Mouse (Mus musculus) kidney, embryonic 15.5 days (tissue): ENCODE measurements around the gene Cars2. TPM values are rescaled to one million over a fixed set of nuclear protein-coding genes. Genes with fewer than 3 reads are reported as not detected.

Experiments used
- ATAC-seq: fragments of 200-750 bp; cut with Nextera tagmentation; replicated peaks from 2 replicates; pipeline ENCODE4 v1.8.0; 2017; ENCODE audit warnings: moderate TSS enrichment; ENCODE audit not compliant: low FRiP score
- H3K27ac ChIP-seq: fragments of 300-500 bp; sonication (generic); 2 replicates; pipeline ENCODE4 v1.5.1; 2015; ENCODE audit warnings: mild to moderate bottlenecking, inconsistent platforms
- H3K27me3 ChIP-seq: fragments of 300-500 bp; sonication (generic); 2 replicates; pipeline ENCODE4 v1.6.1; 2015; ENCODE audit warnings: inconsistent platforms
- H3K36me3 ChIP-seq: fragments of 300-500 bp; sonication (generic); 2 replicates; pipeline ENCODE4 v1.6.1; 2015; ENCODE audit warnings: inconsistent platforms
- H3K4me1 ChIP-seq: fragments of 300-500 bp; sonication (generic); 2 replicates; pipeline ENCODE4 v1.6.1; 2015; ENCODE audit warnings: inconsistent platforms
- H3K4me2 ChIP-seq: fragments of 300-500 bp; sonication (generic); 2 replicates; pipeline ENCODE4 v1.6.1; 2015; ENCODE audit warnings: moderate library complexity, mild to moderate bottlenecking, inconsistent platforms
- H3K4me3 ChIP-seq: fragments of 300-500 bp; sonication (generic); replicated peaks from 2 replicates; pipeline ENCODE4 v1.5.1; 2015; ENCODE audit warnings: mild to moderate bottlenecking, inconsistent platforms
- H3K9ac ChIP-seq: fragments of 300-500 bp; sonication (generic); 2 replicates; pipeline ENCODE4 v1.6.1; 2015; ENCODE audit warnings: mild to moderate bottlenecking, inconsistent platforms
- H3K9me3 ChIP-seq: fragments of 300-500 bp; sonication (generic); replicated peaks from 2 replicates; pipeline ENCODE4 v1.6.1; 2016; ENCODE audit warnings: inconsistent platforms
- WGBS: fragments of 180-500 bp; shearing (Covaris S2); methylation state at CpG from one replicate; pipeline ENCODE4 v1.1.7; 2015; ENCODE audit warnings: mixed read lengths; 5-methylcytosine and 5-hydroxymethylcytosine counted together
- polyA plus RNA-seq: library from polyadenylated mRNA; unstranded; fragments of >200 nt; fragmentation: Nextera tagmentation; extraction: Ambion mirVana; gene quantifications from 2 replicates; pipeline ENCODE4 v1.2.1, GENCODE M21; 2015

Gene Cars2
- polyA plus RNA-seq, 1 experiment from 2014 or later: 28.3 TPM

DNA sequence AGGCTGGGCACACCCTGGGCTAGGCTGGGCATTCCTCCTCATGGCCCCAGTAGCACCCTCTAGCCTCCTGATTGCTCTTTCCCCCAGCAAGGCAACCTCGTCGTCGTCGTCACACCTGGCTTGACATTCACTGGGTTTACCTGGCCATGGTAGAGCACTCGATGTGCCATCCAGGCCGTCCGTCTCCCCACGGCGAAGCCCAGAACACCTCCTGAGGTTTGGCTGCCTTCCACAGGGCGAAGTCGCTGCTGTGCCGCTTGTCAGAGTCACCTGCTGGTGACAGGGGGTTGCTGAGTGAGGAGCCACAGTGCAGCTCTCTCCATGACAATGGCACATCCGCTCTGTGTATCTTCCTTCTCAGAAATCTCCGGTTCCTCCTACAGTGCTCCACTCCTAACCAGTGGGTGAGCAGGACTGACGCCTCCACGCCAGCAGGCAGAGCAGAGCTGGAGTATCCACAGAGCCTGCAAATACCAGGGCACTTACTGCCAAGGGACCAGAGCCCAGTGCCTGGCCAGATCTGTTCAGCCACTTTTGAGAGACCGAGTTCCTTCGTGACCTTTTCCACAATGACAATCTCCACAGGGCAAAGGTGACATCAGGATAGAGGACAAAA lies 20.3 kb downstream of the Cars2 start:
- no peak for ATAC-seq
- Histone ChIP-seq H3K4me2 (no peak overlapping the region), H3K27me3 (no peaks in the 10 kb centered on the region), H3K27ac (no peak overlapping the region), H3K9ac (no peak overlapping the region), H3K36me3 (peaks cover 59% of the 10 kb centered on the region), H3K9me3 (no peaks in the 10 kb centered on the region), H3K4me1 (no peaks in the 10 kb centered on the region), H3K4me3 (no peak overlapping the region)
- WGBS: 84% methylated on average over 18 of the region's 18 CpGs

DNA sequence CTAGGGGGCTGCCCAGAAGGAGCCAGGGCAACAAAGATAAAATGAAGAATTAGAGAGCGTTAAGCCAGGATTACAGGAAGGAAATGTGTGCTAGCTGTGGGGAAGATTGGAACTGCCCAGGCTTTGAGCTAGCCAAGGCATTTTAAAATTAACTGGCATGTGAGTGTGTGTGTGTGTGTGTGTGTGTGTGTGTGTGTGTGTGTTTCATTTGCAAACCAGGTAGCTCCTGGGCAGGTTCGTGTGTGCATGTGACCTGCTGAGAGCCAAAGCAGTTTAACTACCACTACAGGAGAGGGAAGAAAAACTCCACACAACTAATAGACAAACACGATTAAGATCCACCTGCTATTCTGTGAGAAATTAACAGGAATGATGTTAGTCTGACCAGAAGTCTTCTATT lies 27.3 kb downstream of the Cars2 start:
- no peaks in the 10 kb centered on the region for H3K9me3 ChIP-seq

DNA sequence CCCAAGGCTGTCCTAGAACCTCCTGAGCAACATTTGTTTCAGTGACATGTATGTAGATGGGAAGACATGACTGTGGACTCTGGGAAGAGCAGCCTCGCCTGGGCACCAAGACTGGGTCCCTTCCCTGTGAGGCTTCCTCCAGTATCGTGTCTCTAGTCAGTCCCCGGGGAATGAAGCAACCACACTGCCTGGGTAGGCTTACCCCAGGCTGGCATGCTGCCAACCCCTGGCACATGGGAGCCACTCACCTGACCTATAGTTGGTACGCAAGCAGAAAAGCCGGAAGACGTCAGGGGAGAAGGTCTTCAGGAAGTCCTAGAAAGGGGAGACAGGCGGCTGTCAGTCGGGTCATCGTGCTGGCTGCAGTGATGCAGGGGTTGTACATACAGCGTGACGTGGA lies 31.9 kb downstream of the Cars2 start:
- no peak overlapping the region for H3K4me3 ChIP-seq
- 91% methylated on average over 11 of the region's 11 CpGs for WGBS
- H3K4me2 ChIP-seq: no peak overlapping the region
- H3K4me1 ChIP-seq: no peaks in the 10 kb centered on the region
- H3K9me3 ChIP-seq: no peaks in the 10 kb centered on the region
- H3K27ac ChIP-seq: no peak overlapping the region
- no peak for ATAC-seq
- H3K27me3 ChIP-seq: no peaks in the 10 kb centered on the region
- H3K36me3 ChIP-seq: peaks cover 71% of the 10 kb centered on the region
- H3K9ac ChIP-seq: no peak overlapping the region

More for the DNA sequence above, 27.3 kb downstream of the Cars2 start:
- no peak overlapping the region for H3K4me2 ChIP-seq
- H3K4me1 ChIP-seq: no peaks in the 10 kb centered on the region
- H3K27ac ChIP-seq: no peak overlapping the region
- no peaks in the 10 kb centered on the region for H3K27me3 ChIP-seq
- no peak overlapping the region for H3K9ac ChIP-seq
- peaks cover 34% of the 10 kb centered on the region for H3K36me3 ChIP-seq
- no peak overlapping the region for H3K4me3 ChIP-seq
- ATAC-seq: no peak
- WGBS: 77% methylated on average over 3 of the region's 3 CpGs

DNA sequence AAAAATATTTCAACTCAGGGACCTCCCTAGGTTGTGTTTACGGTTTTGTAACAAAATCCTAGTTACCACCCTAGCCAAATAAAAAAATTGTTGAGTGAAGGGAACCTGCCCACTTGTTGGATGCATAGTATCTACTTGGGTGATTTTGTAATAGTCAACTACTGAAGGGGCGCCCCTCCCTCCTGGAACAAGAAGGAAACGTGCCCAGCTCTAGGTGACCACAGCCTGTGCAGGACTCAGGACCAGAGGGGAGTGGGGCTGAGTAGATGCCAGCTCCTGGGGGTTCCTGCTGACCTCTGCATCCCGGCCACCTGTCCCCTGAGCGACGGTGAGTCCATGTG lies 32.6 kb downstream of the Cars2 start:
- no peak for ATAC-seq
- H3K4me3 ChIP-seq: no peak overlapping the region
- H3K4me1 ChIP-seq: no peaks in the 10 kb centered on the region
- peaks cover 77% of the 10 kb centered on the region for H3K36me3 ChIP-seq
- no peaks in the 10 kb centered on the region for H3K9me3 ChIP-seq
- H3K27ac ChIP-seq: no peak overlapping the region
- no peaks in the 10 kb centered on the region for H3K27me3 ChIP-seq
- no peak overlapping the region for H3K9ac ChIP-seq
- whole genome bisulfite sequencing: 82% methylated on average over 6 of the region's 6 CpGs
- no peak overlapping the region for H3K4me2 ChIP-seq

DNA sequence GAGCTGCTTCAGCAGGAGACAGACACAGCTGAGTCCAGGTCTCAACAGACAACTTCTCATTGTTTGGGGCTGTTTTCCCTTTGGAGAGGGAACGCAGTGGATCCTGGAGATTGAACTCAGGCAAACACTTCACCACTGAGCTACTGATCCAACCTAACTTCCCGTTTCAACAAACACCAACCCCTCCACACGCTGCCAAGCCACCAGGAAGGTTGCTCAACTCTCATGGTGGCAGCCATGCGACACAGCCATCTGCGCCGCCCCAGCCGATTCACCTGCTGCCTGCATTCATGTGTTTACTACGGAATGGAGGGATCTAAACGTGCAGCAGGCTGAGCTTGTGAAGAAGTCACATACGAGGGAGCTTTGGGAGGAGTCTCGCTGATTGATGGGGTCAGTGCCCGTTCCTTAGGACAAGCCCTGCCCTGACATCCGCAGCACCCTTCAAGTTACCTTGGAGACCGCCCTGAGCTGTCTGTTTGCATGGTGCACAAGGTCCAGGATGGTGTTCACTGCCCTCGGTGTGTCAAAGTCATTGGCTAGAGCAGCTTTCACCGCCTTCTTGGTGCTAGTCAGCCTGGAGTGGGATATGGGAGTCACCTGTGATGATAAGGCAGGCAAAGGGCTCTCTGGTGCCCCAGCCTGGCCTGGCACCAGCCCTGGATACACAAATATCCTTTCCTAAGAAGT lies 33.1 kb downstream of the Cars2 start:
- no peak for ATAC-seq
- whole genome bisulfite sequencing: 84% methylated on average over 16 of the region's 16 CpGs

DNA sequence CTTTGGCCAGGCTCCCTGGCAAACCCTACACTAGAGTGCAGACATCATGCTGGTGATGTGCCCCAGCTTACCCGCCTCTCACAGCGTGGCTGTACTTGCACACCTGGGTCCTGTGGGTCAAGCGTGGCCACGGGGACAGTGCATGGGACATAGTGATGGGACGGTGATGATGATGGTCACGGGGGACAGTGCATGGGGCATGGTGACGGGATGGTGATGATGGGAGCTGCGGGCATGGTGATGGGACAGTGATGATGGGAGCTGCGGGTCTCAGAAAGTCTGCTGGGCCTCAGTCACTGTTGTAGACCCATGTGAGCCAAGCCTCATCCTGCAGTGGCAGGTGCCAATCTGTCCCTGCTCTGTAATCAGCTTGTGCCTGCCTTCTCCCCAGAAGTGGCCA lies 34.3 kb downstream of the Cars2 start:
- WGBS: 92% methylated on average over 9 of the region's 9 CpGs

More for the DNA sequence above, 33.1 kb downstream of the Cars2 start:
- no peak overlapping the region for H3K9ac ChIP-seq
- H3K27me3 ChIP-seq: no peaks in the 10 kb centered on the region
- no peak overlapping the region for H3K4me3 ChIP-seq
- no peak overlapping the region for H3K4me2 ChIP-seq
- no peaks in the 10 kb centered on the region for H3K9me3 ChIP-seq
- H3K36me3 ChIP-seq: peaks cover 82% of the 10 kb centered on the region
- no peak overlapping the region for H3K27ac ChIP-seq
- no peaks in the 10 kb centered on the region for H3K4me1 ChIP-seq

DNA sequence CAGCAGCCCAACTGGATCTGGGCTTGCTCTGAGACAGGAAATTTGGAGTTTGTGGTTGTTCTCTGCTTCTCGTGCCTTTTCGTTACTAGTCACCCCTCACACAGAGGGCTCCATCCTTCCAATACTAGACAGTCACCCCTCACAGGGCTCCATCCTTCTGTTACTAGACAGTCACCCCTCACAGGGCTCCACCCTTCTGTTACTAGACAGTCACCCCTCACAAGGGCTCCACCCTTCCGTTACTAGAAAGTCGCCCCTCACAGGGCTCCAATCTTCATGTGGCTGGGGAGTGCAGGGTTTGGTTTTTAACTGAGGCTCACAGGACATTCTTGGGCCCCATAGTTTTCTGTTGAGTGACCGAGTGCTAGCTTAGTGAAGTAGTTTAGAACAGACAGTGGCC lies 37.3 kb downstream of the Cars2 start:
- H3K4me3 ChIP-seq: no peak overlapping the region
- no peak overlapping the region for H3K4me2 ChIP-seq
- H3K9me3 ChIP-seq: no peaks in the 10 kb centered on the region
- H3K36me3 ChIP-seq: peaks cover 97% of the 10 kb centered on the region
- H3K4me1 ChIP-seq: no peaks in the 10 kb centered on the region
- no peak overlapping the region for H3K9ac ChIP-seq
- no peak for ATAC-seq
- 90% methylated on average over 5 of the region's 5 CpGs for WGBS
- H3K27ac ChIP-seq: no peak overlapping the region
- H3K27me3 ChIP-seq: no peaks in the 10 kb centered on the region

More for the DNA sequence above, 34.3 kb downstream of the Cars2 start:
- H3K27me3 ChIP-seq: no peaks in the 10 kb centered on the region
- H3K4me2 ChIP-seq: no peak overlapping the region
- H3K4me1 ChIP-seq: no peaks in the 10 kb centered on the region
- no peak overlapping the region for H3K4me3 ChIP-seq
- no peak for ATAC-seq
- H3K9ac ChIP-seq: no peak overlapping the region
- peaks cover 84% of the 10 kb centered on the region for H3K36me3 ChIP-seq
- no peaks in the 10 kb centered on the region for H3K9me3 ChIP-seq
- H3K27ac ChIP-seq: no peak overlapping the region

DNA sequence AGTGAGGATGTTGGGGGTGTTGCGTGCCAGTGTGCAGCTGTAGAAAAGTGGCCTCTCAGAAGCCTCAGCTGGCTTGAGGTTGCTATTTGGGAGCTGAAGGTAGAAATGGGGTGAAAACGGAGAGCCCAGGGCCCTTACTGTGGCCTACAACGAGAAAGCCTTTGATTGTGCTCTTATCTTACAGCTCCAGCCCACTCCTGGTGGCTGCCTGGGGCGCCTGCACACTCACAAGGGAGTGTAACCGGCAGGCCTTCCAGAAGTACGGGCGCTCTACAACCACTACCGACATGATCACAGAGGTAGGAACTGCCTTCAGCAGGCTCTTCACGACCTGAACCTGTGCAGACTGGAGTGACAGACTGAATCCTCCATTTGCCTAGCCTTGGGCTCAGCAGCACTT lies 37.9 kb downstream of the Cars2 start:
- H3K27ac ChIP-seq: no peak overlapping the region
- no peak overlapping the region for H3K9ac ChIP-seq
- no peak overlapping the region for H3K4me3 ChIP-seq
- H3K9me3 ChIP-seq: no peaks in the 10 kb centered on the region
- no peak for ATAC-seq
- 84% methylated on average over 9 of the region's 9 CpGs for WGBS
- no peaks in the 10 kb centered on the region for H3K4me1 ChIP-seq
- H3K27me3 ChIP-seq: no peaks in the 10 kb centered on the region
- H3K36me3 ChIP-seq: peaks cover 98% of the 10 kb centered on the region
- H3K4me2 ChIP-seq: no peak overlapping the region

DNA sequence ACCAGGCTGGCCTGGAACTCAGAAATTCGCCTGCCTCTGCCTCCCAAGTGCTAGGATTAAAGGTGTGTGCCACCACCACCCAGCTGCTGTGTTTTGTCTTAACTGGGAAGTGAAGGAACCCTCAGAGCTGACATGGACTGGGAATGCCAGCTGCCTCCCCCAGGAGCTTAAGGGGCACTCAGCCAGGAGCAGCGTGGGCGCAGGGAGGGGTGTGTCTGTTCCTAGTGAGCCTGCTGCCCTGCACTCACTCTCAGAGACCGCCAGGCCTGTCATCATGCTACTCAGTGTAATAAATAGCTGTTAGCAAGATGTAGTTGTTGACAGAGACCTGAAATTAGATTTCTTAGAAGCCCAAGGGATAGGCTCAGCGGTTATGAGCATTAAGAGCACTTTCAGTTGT lies 39.6 kb downstream of the Cars2 start:
- Histone ChIP-seq H3K4me2 (no peak overlapping the region), H3K9ac (no peak overlapping the region), H3K27ac (no peak overlapping the region), H3K9me3 (no peaks in the 10 kb centered on the region), H3K36me3 (peaks cover 97% of the 10 kb centered on the region), H3K4me3 (no peak overlapping the region), H3K27me3 (no peaks in the 10 kb centered on the region), H3K4me1 (no peaks in the 10 kb centered on the region)
- no peak for ATAC-seq
- WGBS: 90% methylated on average over 5 of the region's 5 CpGs

DNA sequence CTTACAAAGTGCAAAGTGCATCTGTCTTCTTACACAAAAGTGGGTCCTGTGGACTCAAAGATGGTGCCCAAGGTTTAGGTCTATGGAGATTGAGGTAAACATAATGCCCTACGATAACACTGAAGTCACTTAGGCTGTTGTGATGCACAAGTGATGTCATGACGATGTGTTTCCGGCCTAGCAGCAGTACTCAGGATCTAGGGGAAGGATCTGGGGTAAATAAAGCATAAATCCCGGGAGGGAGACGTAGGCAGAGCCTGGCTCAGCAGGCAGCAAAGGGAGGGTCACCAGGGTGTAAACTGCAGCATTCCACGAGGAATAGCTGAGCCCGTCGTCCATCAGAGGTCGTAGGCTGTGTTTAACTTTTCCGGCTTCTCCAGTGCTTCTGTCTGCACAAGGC lies 41.7 kb downstream of the Cars2 start:
- Histone ChIP-seq H3K9me3 (no peaks in the 10 kb centered on the region), H3K36me3 (peaks cover 97% of the 10 kb centered on the region), H3K4me1 (no peaks in the 10 kb centered on the region), H3K4me2 (no peak overlapping the region), H3K27me3 (no peaks in the 10 kb centered on the region), H3K27ac (no peak overlapping the region), H3K9ac (no peak overlapping the region), H3K4me3 (no peak overlapping the region)
- no peak for ATAC-seq
- 83% methylated on average over 10 of the region's 10 CpGs for WGBS

DNA sequence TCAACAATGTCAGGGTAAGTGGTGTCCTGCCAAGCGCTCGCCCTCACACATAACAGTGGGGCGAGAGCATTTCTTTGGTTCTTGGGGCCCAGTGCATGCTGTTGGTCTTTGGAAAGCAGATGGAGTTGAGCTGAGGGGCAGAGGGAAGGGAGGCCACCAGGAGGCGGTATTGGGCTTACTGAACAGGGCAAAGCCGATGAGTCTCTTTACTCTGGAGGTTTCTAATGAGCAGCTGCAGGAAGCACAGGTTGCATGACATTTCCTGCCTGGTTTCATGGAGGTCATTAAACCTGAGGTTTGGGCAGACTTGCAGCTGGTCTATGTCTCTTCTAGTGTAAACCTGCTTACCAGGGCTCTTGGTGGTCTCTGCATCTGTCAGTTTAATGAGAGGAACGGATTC lies 43.8 kb downstream of the Cars2 start:
- Histone ChIP-seq H3K27ac (no peak overlapping the region), H3K36me3 (peaks cover 95% of the 10 kb centered on the region), H3K4me3 (no peak overlapping the region), H3K4me2 (no peak overlapping the region), H3K27me3 (no peaks in the 10 kb centered on the region), H3K9me3 (no peaks in the 10 kb centered on the region), H3K4me1 (no peaks in the 10 kb centered on the region), H3K9ac (no peak overlapping the region)
- WGBS: 75% methylated on average over 6 of the region's 6 CpGs
- ATAC-seq: no peak

DNA sequence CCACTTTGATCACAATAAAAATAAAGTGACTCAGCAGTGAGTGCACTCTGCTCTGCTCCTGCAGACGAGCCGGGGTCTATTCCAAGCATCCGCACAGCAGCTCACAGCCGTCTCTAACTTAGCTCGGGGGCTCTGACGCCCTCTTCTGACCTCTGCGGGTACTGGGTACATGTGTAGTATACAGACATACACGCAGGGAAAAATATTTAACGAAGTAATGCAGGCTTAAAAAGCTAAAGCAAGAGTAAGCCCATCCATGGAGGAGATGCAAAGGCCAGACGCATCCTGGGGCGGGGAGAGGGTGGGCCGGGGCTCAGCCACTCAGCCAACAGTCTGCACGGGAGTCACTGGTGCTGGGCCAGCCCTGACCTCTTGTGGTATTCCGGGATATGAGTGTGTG lies 44.5 kb downstream of the Cars2 start:
- 82% methylated on average over 14 of the region's 14 CpGs for WGBS
- Histone ChIP-seq H3K4me2 (no peak overlapping the region), H3K4me1 (no peaks in the 10 kb centered on the region), H3K9me3 (no peaks in the 10 kb centered on the region), H3K36me3 (peaks cover 90% of the 10 kb centered on the region), H3K9ac (no peak overlapping the region), H3K4me3 (no peak overlapping the region), H3K27ac (no peak overlapping the region), H3K27me3 (no peaks in the 10 kb centered on the region)
- no peak for ATAC-seq
